Mouse (Mus musculus) erythroblast, adult 5-6 weeks (primary cell): ENCODE results near the gene Zfp385b. TPM values are rescaled to one million over a fixed set of nuclear protein-coding genes. Genes with fewer than 3 reads are reported as not detected.

Experiments used
- ATAC-seq: replicated peaks from 2 replicates; pipeline ENCODE4 v1.8.0; 2016; ENCODE audit warnings: moderate number of reproducible peaks, mild to moderate bottlenecking, moderate TSS enrichment, inconsistent platforms; ENCODE audit not compliant: poor library complexity, low FRiP score, severe bottlenecking
- total RNA-seq, 2 experiments: library from RNA; stranded (forward) in 1 of 2; stranded (reverse) in 1 of 2; fragments of 150-400 nt in 1 of 2; fragments of 200-764, 138-1000 nt in 1 of 2; gene quantifications; 2 replicates each; pipeline versions ENCODE4 v1.2.3 to v1.2.4; 2015 to 2017; ENCODE audit warnings: low replicate concordance in 2 of 2

The Zfp385b gene
- total RNA-seq, 2 experiments from 2014 or later: not detected

GRCm38 (mm10) chr2:77536556-77536955 is 282.9 kb downstream of the Zfp385b start:
- ATAC-seq: no peak

DNA sequence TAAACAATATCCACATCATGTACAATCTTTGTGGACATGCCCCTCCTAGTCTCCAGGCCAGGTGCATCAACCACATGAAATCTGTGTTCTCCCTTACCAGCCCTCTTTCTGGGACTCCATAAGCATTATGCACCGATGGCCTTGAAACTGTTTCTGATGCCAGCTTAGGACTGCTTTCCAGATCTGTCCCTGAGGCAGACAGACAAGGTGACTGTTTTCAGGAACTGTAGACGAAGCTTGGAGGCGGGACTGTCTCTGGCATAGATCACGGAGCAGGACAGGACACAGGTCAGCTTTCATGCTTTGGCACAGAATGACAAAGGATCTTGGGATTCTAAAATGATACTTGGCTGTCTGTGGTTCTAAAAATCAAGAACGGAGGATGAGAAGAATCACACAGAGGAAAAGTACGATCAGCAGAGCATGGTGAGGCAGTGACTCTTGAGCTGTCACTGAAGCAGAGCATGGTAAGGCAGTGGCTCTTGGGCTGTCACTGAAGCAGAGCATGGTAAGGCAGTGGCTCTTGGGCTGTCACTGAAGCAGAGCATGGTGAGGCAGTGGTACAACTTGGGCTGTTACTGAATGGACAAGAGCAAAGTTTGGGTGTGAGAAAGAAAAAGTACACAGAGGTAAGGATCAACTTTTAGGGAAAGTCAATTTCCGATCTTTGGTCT is 291.2 kb downstream of the Zfp385b start:
- ATAC-seq: no peak

- no peak for ATAC-seq
Observed at GRCm38 (mm10) chr2:77527616-77528015, 291.8 kb downstream of the Zfp385b start.

DNA sequence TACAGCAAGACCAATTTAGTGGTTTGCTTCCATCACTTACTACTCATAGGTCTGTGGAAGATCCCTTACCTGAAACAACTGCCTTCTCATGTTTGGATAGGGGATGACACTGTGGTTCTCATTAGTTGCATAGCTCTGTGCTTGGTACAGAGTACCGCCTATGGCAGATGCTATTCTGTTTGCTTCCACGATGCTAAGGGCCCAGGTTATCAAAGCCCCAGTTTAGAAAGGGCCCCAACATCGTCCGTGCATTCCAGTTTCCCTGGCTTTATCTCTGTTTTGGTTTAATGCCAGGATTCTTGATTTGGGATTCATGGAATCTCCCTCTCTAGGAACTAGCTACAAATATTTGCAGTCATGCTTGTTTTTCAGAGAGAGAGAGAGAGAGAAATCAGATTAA is 292.6 kb downstream of the Zfp385b start:
- ATAC-seq: no peak

DNA sequence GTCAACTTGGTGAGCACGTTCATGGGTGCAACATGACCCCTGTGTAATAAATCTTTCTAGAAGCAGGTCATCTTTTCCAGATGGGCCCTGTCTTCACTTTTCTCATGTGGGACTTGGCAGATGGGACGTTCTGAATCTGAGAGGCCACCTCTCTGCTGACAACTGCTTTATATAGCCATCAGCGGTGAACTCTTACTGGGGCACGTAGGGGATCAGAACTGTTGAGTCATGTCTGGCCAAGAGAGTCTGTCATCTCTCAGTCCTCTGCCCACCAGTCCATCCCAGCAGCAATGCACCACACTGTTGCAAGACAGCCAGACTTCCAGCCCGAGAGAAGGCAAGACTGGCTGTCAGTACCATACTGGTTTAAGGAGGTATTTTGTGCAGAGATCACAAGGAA is 293.1 kb downstream of the Zfp385b start:
- no peak for ATAC-seq

GRCm38 (mm10) chr2:77522223-77522622 is 297.2 kb downstream of the Zfp385b start:
- ATAC-seq: no peak

DNA sequence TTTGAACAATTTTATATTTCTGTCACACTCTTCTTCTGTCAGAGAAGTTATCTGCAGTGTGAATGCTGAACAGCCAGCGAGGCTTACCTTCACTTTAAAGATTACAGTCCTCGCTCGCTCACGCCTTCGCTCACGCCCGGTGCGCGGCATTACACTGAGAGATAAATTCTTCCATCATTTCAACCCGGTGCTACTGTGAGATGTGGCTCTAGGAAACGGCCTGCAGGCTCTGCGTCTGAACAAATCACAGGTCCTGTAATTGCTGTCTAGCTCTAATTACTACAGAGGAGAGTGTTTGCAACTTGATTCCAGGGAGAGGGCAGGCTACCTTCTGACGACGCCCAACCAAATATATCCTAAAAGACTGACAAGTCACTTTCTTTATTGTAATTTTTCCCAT is 300.1 kb downstream of the Zfp385b start:
- ATAC-seq: 0 out of 2 replicates have a peak, but pooled peaks have one; percentile 45

GRCm38 (mm10) chr2:77518693-77519092 is 300.7 kb downstream of the Zfp385b start:
- ATAC-seq: 0 out of 2 replicates have a peak, but pooled peaks have one; percentile 21

GRCm38 (mm10) chr2:77516606-77517005 is 302.8 kb downstream of the Zfp385b start:
- ATAC-seq: no peak

DNA sequence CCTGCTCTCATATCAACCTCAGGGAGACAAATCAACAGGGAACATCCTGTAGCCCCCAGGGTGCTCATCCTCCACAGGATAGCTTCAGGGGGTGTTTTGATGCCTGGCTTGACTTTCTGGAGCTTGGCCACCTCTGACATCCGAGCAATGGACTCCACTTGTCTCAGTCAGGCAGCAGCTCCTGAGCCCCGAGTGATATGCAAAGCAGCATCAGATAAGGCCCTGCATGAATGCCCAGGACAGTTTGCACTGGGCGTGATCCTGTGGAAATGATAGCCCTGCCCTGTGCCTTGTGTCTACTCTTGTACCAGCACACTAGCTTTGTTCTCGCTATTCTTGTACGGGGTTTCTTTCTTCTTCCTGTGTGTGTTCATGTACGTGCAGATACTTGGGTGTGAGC is 303.8 kb downstream of the Zfp385b start:
- peak; percentile 67; the same call in 1 of the 2 replicates for ATAC-seq

GRCm38 (mm10) chr2:77515011-77515410 is 304.4 kb downstream of the Zfp385b start:
- no peak for ATAC-seq

- ATAC-seq: no peak
Observed at GRCm38 (mm10) chr2:77514476-77514875, 305.0 kb downstream of the Zfp385b start.

GRCm38 (mm10) chr2:77508731-77509130 is 310.7 kb downstream of the Zfp385b start:
- no peak for ATAC-seq

GRCm38 (mm10) chr2:77506308-77506707 is 313.1 kb downstream of the Zfp385b start:
- ATAC-seq: no peak

DNA sequence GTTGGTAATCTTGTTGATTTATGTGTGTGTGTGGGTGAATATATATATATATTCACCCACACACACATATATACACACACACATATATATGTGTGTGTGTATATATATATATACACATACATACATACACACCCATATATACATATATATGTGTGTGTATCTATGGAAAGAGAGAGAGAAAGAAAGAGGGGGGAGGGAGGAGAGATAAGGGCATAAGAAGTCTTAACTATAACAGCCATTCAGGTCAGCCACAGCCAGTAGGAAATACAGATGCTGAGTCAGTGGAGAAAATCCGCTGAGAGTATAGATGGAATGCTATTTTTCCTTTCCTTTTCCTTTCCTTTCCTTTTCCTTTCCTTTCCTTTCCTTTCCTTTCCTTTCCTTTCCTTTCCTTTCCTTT is 313.8 kb downstream of the Zfp385b start:
- no peak for ATAC-seq

DNA sequence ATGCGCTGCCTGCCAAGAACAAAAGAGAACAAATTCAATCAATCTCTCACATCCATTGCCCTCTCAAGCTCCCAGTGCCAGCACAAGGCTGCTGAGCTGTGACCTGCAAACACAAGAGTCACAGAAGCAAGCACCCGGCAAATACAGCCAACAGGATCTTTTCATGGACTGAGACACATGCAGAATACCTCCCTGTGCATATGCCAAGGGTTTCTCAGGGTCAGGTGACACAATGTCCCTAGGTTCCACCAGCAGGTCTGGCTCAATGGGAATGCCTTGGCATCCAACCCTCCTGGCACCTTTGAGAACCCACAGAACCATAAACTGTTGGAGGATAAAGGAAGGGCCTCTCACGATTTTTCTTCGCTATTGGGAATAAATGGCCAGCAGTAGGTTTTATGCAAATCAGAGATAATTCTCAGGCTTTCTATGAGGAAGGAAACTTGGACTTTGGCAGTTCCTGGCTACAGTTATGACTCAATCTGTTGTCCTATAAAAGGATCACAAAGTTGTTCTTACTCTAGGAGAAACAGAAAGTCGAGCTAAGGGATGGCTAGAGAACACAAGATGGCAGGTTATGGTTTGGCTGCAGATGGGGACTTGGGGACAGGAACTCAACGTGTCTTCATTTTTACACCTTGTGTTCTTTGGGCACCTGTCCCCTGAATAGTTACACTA is 315.6 kb downstream of the Zfp385b start:
- ATAC-seq: no peak

- ATAC-seq: no peak
Observed at GRCm38 (mm10) chr2:77503217-77503616, 316.2 kb downstream of the Zfp385b start.

DNA sequence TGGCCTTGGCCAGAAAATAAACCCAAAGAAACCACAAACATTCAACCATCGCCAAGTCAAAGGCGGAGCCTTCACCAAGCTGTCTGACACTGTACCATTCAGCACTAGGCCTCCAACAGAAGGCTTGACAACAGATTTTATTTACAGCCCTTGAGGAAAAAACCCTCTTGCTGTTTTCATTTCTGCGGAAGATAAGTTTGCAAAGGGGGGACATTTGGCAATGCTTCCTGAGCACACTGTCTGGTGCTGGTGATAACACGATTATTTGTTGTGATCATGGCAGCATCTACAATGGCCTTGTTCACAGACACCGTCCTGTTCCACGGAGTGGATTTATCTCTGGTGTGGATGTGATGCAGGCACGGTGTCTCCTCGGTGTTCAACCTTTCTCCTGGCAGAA is 317.0 kb downstream of the Zfp385b start:
- no peak for ATAC-seq

GRCm38 (mm10) chr2:77500480-77500879 is 319.0 kb downstream of the Zfp385b start:
- no peak for ATAC-seq

GRCm38 (mm10) chr2:77498379-77498778 is 321.1 kb downstream of the Zfp385b start:
- ATAC-seq: no peak

DNA sequence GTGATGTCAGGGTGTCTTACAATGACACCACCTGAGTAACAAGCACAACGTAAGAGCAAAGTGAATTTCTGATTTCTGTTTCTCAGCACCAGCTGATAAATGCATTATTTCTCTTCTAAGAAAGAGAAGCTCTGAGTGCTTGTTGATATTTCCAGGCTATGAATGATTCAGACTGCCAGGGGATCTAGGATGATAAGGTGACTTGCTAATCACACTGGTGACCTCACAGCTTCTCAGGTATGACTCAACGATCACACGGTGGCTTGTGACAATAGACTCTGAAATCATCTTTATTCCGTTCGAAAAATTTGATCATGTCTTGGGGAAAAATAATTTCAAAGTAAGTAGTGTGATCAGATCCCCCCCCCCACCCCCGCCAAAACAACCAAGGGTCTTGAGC is 321.5 kb downstream of the Zfp385b start:
- no peak for ATAC-seq
